Mouse (Mus musculus) embryo, embryonic 9.5 days (tissue): ENCODE measurements at regions not wholly inside any gene's neighbourhood (a gene's known extent, or its start where the extent isn't known, plus 50 kb on each side); places are given as distances from the start of the nearest gene placed in this dataset.

Experiments
- DNase-seq: peaks from one replicate; pipeline ENCODE4 v3.0.0-alpha.2; 2017; ENCODE audit errors: extremely low spot score

DNA sequence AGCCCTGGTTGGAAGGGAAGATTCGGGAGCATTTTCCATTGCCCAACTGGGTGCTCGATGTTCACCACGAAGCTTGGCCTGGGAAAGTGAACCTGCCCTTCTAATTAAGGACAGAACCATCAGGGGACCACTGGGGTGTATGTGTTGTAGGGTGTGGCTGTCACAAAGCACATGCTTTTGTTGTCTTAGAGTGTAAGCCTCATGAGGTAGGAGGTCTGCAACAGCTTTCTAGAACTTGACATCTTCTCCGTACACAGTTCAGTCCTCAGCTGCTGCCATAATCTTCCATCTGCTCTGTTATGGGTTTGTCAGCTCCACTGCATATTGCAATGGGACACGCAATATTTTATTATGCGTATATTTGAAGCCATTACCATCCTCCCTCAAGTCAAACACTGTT lies 127.9 kb upstream of the Jag1 start:
- no peak for DNase-seq

GRCm38 (mm10) chr2:137243914-137244313 lies 127.5 kb upstream of the Jag1 start:
- DNase-seq = peak; percentile 24

DNA sequence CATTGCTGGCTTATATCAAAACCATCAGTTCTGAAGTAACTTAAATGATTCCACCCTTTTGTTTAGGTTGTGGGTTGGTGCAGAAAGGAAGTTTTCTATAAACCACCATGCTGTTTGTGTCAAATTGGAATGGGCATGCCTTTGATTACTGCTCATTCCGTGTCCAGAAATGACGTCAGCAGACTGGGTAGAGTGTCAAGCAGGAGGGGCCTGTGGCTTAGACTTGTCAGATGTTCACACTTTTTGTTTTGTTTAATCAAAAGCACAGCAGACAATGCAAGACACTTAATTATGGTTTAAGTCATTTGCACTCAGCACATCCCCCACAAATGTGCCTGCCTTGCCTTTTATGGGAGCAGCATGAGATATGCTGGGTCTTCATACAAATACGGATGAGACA lies 120.5 kb upstream of the Jag1 start:
- no peak for DNase-seq

- no peak for DNase-seq
Observed at GRCm38 (mm10) chr2:137233936-137234335, 117.5 kb upstream of the Jag1 start.

GRCm38 (mm10) chr2:137231161-137231560 lies 114.7 kb upstream of the Jag1 start:
- no peak for DNase-seq

- DNase-seq = no peak
Observed at GRCm38 (mm10) chr2:137229422-137230069, 113.1 kb upstream of the Jag1 start.

- DNase-seq = no peak
Observed at GRCm38 (mm10) chr2:137227495-137227894, 111.1 kb upstream of the Jag1 start.

DNA sequence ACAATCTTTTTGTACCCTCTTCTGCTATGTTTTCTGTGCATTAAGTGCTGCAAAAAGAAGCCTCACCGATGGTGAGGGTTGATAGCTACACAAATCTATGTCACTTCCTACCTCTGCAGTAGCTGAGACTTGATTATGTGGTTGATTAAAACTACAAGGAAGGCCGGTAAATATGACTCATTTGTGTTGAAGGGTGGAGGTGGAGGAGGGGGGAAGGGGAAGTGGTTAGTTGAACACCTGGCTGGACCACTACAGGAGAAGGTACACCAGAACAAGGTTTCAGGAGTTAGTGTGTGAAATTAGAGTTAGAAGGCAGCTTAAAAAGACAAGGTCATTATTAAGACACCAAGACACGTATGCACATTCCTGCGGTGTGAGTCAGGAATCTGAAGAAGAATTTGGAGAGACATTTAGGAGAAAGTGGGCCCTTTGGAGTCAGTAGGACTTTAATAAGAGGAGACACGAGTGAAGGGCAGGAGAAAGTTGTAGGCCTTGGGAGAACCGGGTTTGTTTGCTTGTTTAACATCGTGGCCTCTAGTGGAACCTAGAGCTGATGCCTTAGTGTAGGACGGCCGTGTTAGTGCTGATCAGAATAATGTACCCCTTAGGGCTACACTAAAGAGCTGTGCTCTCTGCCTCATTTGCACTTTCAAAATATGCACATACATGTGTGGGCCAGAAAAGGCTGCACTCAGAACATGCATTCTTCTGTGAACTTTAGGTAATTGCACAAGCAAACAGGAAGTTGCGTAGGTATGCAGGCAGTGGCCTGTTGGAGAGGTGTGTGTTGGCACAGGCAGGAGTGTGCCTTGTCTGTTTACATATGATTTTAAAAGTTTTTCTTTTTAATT lies 108.5 kb upstream of the Jag1 start:
- no peak for DNase-seq

GRCm38 (mm10) chr2:137215697-137216096 lies 99.3 kb upstream of the Jag1 start:
- peak; percentile 45 for DNase-seq

GRCm38 (mm10) chr2:137207846-137208245 lies 91.4 kb upstream of the Jag1 start:
- no peak for DNase-seq

GRCm38 (mm10) chr2:137204274-137204850 lies 87.9 kb upstream of the Jag1 start:
- no peak for DNase-seq

DNA sequence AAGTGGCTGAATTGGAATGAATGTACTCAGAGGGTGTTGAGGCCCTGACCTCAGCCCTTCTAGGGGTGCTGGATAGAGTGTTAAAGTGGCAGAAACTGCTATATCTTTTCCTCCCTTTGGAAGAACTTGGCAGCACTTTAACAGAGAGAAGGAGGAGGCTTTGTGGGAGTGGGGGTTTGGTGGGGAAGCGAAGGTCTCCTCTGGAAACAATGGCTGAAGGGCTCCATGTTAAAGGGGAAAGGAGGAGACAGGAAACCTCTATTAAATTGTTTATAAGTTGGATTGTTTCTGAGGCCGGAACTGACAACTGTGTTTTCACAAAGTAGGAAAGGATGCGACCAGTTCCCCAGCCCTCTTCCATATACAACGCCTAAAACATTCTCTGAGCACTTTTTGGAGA lies 83.7 kb upstream of the Jag1 start:
- DNase-seq = no peak

GRCm38 (mm10) chr2:137192183-137192582 lies 75.7 kb upstream of the Jag1 start:
- DNase-seq = no peak

- DNase-seq = no peak
Observed at GRCm38 (mm10) chr2:137169176-137169575, 52.7 kb upstream of the Jag1 start.

- no peak for DNase-seq
Observed at GRCm38 (mm10) chr2:137168626-137169025, 52.2 kb upstream of the Jag1 start.
